In genomic region chr2:10783594-10783993, GRCm38 (mm10) we compare ENCODE assay signal across 18 mouse cellular contexts.
DNase-seq lines count a peak whose midpoint lies in the region; ATAC-seq lines count a peak whose summit lies in the region.
"Had no signal": no experiment of that assay in that cellular context is flagged by ENCODE, and none has a peak within 500 bp of the region (broad histone marks: within the 10 kb centered on the region; RNA-seq: fewer than 3 reads in every experiment).

No protein-coding gene starts in this region.

- H3K9me3 ChIP-seq in hindbrain, embryonic 14.5 days (ENCODE audit: control insufficient read depth, low read length) = no peaks in the 10 kb centered on the region
- H3K9me3 ChIP-seq in hindbrain, embryonic 12.5 days (replicated peaks) = no peaks in the 10 kb centered on the region
- H3K9me3 ChIP-seq in hindbrain, embryonic 16.5 days (ENCODE audit: control insufficient read depth, low read length) = no peaks in the 10 kb centered on the region
- no peaks in the 10 kb centered on the region for H3K9me3 ChIP-seq in limb, embryonic 12.5 days
- H3K9me3 ChIP-seq in neural tube, embryonic 14.5 days (ENCODE audit: control insufficient read depth, low read length) = no peaks in the 10 kb centered on the region
- H3K9me3 ChIP-seq in liver, embryonic 12.5 days (replicated peaks) = no peaks in the 10 kb centered on the region
- H3K9me3 ChIP-seq: embryonic facial prominence, embryonic 13.5 days; forebrain, embryonic 12.5 days; heart, embryonic 15.5 days had no signal

- H3K27me3 ChIP-seq in hindbrain, embryonic 14.5 days (ENCODE audit: control insufficient read depth, insufficient read depth, low read length) = no peaks in the 10 kb centered on the region
- no peaks in the 10 kb centered on the region for H3K27me3 ChIP-seq in hindbrain, embryonic 12.5 days
- no peaks in the 10 kb centered on the region for H3K27me3 ChIP-seq in hindbrain, embryonic 16.5 days (replicated peaks; ENCODE audit: control insufficient read depth, insufficient read depth, low read length)
- H3K27me3 ChIP-seq in limb, embryonic 12.5 days = no peaks in the 10 kb centered on the region; the same call in 1 of the 2 replicates
- no peaks in the 10 kb centered on the region for H3K27me3 ChIP-seq in neural tube, embryonic 14.5 days (ENCODE audit: control insufficient read depth, insufficient read depth, low read length)
- H3K27me3 ChIP-seq in liver, embryonic 12.5 days (replicated peaks) = no peaks in the 10 kb centered on the region
- H3K27me3 ChIP-seq: embryonic facial prominence, embryonic 13.5 days; heart, embryonic 15.5 days had no signal

- no peak for DNase-seq in hindbrain, embryonic 14.5 days (ENCODE audit: low spot score)
- no peak for DNase-seq in cerebellum, postnatal 36 days
- DNase-seq: adrenal gland, adult 2 months; cerebellum, adult 2 months; gastrocnemius, postnatal 14 days; heart, adult 2 months; heart, postnatal 14 days had no signal

- no peak overlapping the region for H3K4me3 ChIP-seq in hindbrain, embryonic 14.5 days (replicated peaks; ENCODE audit: low read length)
- no peak overlapping the region for H3K4me3 ChIP-seq in hindbrain, embryonic 12.5 days
- no peak overlapping the region for H3K4me3 ChIP-seq in hindbrain, embryonic 16.5 days (ENCODE audit: low read length)
- no peak overlapping the region for H3K4me3 ChIP-seq in limb, embryonic 12.5 days (replicated peaks)
- H3K4me3 ChIP-seq in neural tube, embryonic 14.5 days (ENCODE audit: low read depth, low read length) = no peak overlapping the region
- H3K4me3 ChIP-seq in liver, embryonic 12.5 days = no peak overlapping the region
- H3K4me3 ChIP-seq: embryonic facial prominence, embryonic 13.5 days; forebrain, embryonic 12.5 days; heart, adult 2 months; heart, embryonic 15.5 days had no signal

- no peaks in the 10 kb centered on the region for H3K36me3 ChIP-seq in hindbrain, embryonic 14.5 days (replicated peaks; ENCODE audit: control insufficient read depth, insufficient read depth)
- no peaks in the 10 kb centered on the region for H3K36me3 ChIP-seq in hindbrain, embryonic 12.5 days
- no peaks in the 10 kb centered on the region for H3K36me3 ChIP-seq in hindbrain, embryonic 16.5 days (ENCODE audit: control insufficient read depth, insufficient read depth, low read length)
- no peaks in the 10 kb centered on the region for H3K36me3 ChIP-seq in limb, embryonic 12.5 days
- no peaks in the 10 kb centered on the region for H3K36me3 ChIP-seq in neural tube, embryonic 14.5 days (ENCODE audit: control insufficient read depth, insufficient read depth, low read length)
- H3K36me3 ChIP-seq in liver, embryonic 12.5 days = no peaks in the 10 kb centered on the region
- H3K36me3 ChIP-seq: embryonic facial prominence, embryonic 13.5 days; forebrain, embryonic 12.5 days; heart, embryonic 15.5 days had no signal

- H3K27ac ChIP-seq in hindbrain, embryonic 14.5 days = no peak overlapping the region
- no peak overlapping the region for H3K27ac ChIP-seq in hindbrain, embryonic 12.5 days
- no peak overlapping the region for H3K27ac ChIP-seq in hindbrain, embryonic 16.5 days (ENCODE audit: low read depth, low read length)
- H3K27ac ChIP-seq in limb, embryonic 12.5 days = peak overlapping the region; percentile 47
- H3K27ac ChIP-seq in neural tube, embryonic 14.5 days (ENCODE audit: low read depth, low read length) = no peak overlapping the region
- no peak overlapping the region for H3K27ac ChIP-seq in liver, embryonic 12.5 days
- H3K27ac ChIP-seq: embryonic facial prominence, embryonic 13.5 days; forebrain, embryonic 12.5 days; heart, adult 2 months; heart, embryonic 15.5 days had no signal

- no peak overlapping the region for H3K4me2 ChIP-seq in hindbrain, embryonic 14.5 days (replicated peaks)
- H3K4me2 ChIP-seq in hindbrain, embryonic 12.5 days (replicated peaks) = no peak overlapping the region
- H3K4me2 ChIP-seq in hindbrain, embryonic 16.5 days (ENCODE audit: low read length) = no peak overlapping the region
- H3K4me2 ChIP-seq in limb, embryonic 12.5 days = no peak overlapping the region
- no peak overlapping the region for H3K4me2 ChIP-seq in neural tube, embryonic 14.5 days (ENCODE audit: low read depth, low read length)
- H3K4me2 ChIP-seq in liver, embryonic 12.5 days = no peak overlapping the region
- H3K4me2 ChIP-seq: embryonic facial prominence, embryonic 13.5 days; forebrain, embryonic 12.5 days; heart, embryonic 11.5 days; heart, embryonic 15.5 days had no signal

- H3K4me1 ChIP-seq in hindbrain, embryonic 14.5 days (replicated peaks; ENCODE audit: control insufficient read depth, insufficient read depth, low read length) = no peaks in the 10 kb centered on the region
- H3K4me1 ChIP-seq in hindbrain, embryonic 12.5 days = no peaks in the 10 kb centered on the region
- no peaks in the 10 kb centered on the region; the same call in none of the 2 replicates for H3K4me1 ChIP-seq in hindbrain, embryonic 16.5 days (ENCODE audit: control insufficient read depth, insufficient read depth, low read depth, low read length)
- peaks cover 19% of the 10 kb centered on the region for H3K4me1 ChIP-seq in limb, embryonic 12.5 days (replicated peaks)
- H3K4me1 ChIP-seq in neural tube, embryonic 14.5 days (ENCODE audit: control insufficient read depth, insufficient read depth, low read length) = no peaks in the 10 kb centered on the region
- H3K4me1 ChIP-seq in liver, embryonic 12.5 days = no peaks in the 10 kb centered on the region
- H3K4me1 ChIP-seq: heart, embryonic 15.5 days had no signal

- WGBS in hindbrain, embryonic 14.5 days = 75% methylated on average over 6 of the region's 6 CpGs
- 69% methylated on average over 6 of the region's 6 CpGs for WGBS in hindbrain, embryonic 12.5 days
- WGBS in hindbrain, embryonic 16.5 days = 66% methylated on average over 6 of the region's 6 CpGs
- 60% methylated on average over 6 of the region's 6 CpGs for WGBS in limb, embryonic 12.5 days
- 47% methylated on average over 6 of the region's 6 CpGs for WGBS in neural tube, embryonic 14.5 days
- 64% methylated on average over 6 of the region's 6 CpGs for WGBS in liver, embryonic 12.5 days (ENCODE audit: insufficient replicate concordance)

- peak; percentile 28; the same call in 1 of the 2 replicates for ATAC-seq in hindbrain, embryonic 14.5 days (ENCODE audit: low FRiP score)
- no peak for ATAC-seq in hindbrain, embryonic 12.5 days (ENCODE audit: low FRiP score)
- ATAC-seq in hindbrain, embryonic 16.5 days = 0 out of 2 replicates have a peak, but pooled peaks have one; percentile 13
- no peak for ATAC-seq in limb, embryonic 12.5 days (ENCODE audit: insufficient number of reproducible peaks, insufficient read depth, low FRiP score, low TSS enrichment, low read depth)
- peak; percentile 56 for ATAC-seq in neural tube, embryonic 14.5 days (ENCODE audit: low read depth)
- no peak for ATAC-seq in liver, embryonic 12.5 days
- ATAC-seq: forebrain, embryonic 16.5 days; inflammation-experienced regulatory T-cells, adult 6 months had no signal

- no peak overlapping the region for H3K9ac ChIP-seq in hindbrain, embryonic 14.5 days
- H3K9ac ChIP-seq in hindbrain, embryonic 12.5 days = no peak overlapping the region
- H3K9ac ChIP-seq in hindbrain, embryonic 16.5 days (ENCODE audit: low read depth, low read length) = no peak overlapping the region
- H3K9ac ChIP-seq in limb, embryonic 12.5 days (replicated peaks) = no peak overlapping the region
- H3K9ac ChIP-seq in neural tube, embryonic 14.5 days (replicated peaks; ENCODE audit: low read depth, low read length) = no peak overlapping the region
- H3K9ac ChIP-seq in liver, embryonic 12.5 days = no peak overlapping the region
- H3K9ac ChIP-seq: embryonic facial prominence, embryonic 13.5 days; forebrain, embryonic 12.5 days; heart, embryonic 15.5 days had no signal

Comparison
In these comparisons a context has a peak if more than half of its experiments do, and no peak if none do; other contexts are left out.
1. ATAC-seq: peak in hindbrain, embryonic 14.5 days (single experiment), hindbrain, embryonic 16.5 days (single experiment) and neural tube, embryonic 14.5 days (single experiment); none in hindbrain, embryonic 12.5 days (single experiment), limb, embryonic 12.5 days (single experiment) and liver, embryonic 12.5 days (single experiment).